Comparison of ENCODE assay signal across 12 mouse cellular contexts in the genomic region with DNA sequence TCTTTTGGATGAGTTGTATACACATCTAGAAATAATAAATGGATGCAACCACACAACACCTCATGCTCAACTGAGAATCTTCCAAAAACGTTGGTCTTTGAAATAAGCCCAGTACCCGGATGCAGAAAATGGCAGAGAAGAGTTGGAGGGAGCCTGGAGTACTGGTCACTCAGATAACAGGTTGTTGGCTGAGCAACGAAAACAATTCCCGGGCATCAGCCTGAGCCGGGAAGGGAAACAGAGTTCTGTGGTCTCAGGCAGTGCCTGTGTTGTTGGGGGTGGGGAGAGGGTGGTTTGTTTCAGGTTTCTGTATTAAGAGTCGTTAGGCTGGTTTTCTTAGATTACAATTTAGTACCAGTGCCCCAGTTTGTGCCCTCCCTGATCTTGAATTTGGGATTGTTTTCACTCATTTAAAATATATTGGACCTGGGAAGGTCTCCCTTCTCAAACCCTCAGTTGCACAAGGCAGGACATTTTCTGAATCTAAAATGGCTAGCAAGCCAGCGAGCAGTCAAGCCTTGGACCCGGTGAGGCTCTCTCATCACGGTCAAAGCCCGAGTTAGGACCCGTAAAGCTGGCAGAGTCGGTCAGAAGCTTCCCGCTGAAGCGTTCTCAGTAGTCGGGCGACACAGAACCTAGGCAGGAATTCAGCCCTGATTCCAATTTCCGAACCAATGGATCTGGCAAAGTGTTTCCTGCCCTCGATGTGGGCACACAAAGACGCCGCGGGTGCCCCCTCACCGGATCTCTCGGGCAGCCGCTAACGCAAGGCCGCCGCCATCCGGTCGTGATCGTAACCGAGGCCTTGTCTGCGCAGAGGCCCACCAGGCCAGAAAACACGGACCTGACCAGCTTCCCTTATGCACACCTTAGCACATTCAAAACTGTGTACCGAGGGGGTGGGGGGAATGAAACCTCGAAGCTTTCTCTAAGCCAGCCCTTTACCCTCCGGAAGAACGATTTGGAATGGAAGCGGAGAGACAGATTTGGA. TPM values are rescaled to one million over a fixed set of nuclear protein-coding genes. Genes with fewer than 3 reads are reported as not detected.
DNase-seq lines count a peak whose midpoint lies in the region; ATAC-seq lines count a peak whose summit lies in the region.
"Had no signal": no experiment of that assay in that cellular context is flagged by ENCODE, and none has a peak within 500 bp of the region (broad histone marks: within the 10 kb centered on the region; RNA-seq: fewer than 3 reads in every experiment).

No protein-coding gene starts in this region.

- no peak overlapping the region for H3K27ac ChIP-seq in heart, embryonic 15.5 days
- no peak overlapping the region for H3K27ac ChIP-seq in liver, embryonic 12.5 days
- H3K27ac ChIP-seq: macrophage had no signal

- 3% methylated on average over 38 of the region's 38 CpGs for WGBS in heart, embryonic 15.5 days
- 2% methylated on average over 38 of the region's 38 CpGs for WGBS in liver, embryonic 12.5 days (ENCODE audit: insufficient replicate concordance)

- H3K9ac ChIP-seq in heart, embryonic 15.5 days, result no peak overlapping the region
- H3K9ac ChIP-seq in liver, embryonic 12.5 days, result no peak overlapping the region

- no peak for ATAC-seq in heart, embryonic 15.5 days (replicated peaks; ENCODE audit: insufficient number of reproducible peaks, insufficient read depth, low FRiP score, low read depth)
- no peak for ATAC-seq in liver, embryonic 12.5 days

- H3K4me3 ChIP-seq in heart, embryonic 15.5 days, result 0 out of 2 replicates have a peak overlapping the region, but pooled peaks have one; percentile 0
- peak overlapping the region; percentile 9; the same call in 1 of the 2 replicates for H3K4me3 ChIP-seq in liver, embryonic 12.5 days

- no peak for DNase-seq in heart, adult 9 months (ENCODE audit: low spot score in 2 of 2)
- DNase-seq in ES-CJ7 (ENCODE audit: low read depth, low spot score), result peak; percentile 50
- DNase-seq in kidney, adult 8-10 months, result peak; percentile 15 to 60
- no peak for DNase-seq in left cerebral cortex, adult 8-10 months (ENCODE audit: low spot score in 2 of 2)
- no peak for DNase-seq in testis, postnatal 10 days (ENCODE audit: low spot score)
- DNase-seq in right cerebral cortex, adult 18-20 months, result no peak
- DNase-seq: retina, postnatal 1 day had no signal

- peaks cover 96% of the 10 kb centered on the region for H3K27me3 ChIP-seq in heart, embryonic 15.5 days
- peaks cover 97% of the 10 kb centered on the region for H3K27me3 ChIP-seq in liver, embryonic 12.5 days (replicated peaks)

- H3K9me3 ChIP-seq in heart, embryonic 15.5 days (replicated peaks), result no peaks in the 10 kb centered on the region
- H3K9me3 ChIP-seq in liver, embryonic 12.5 days (replicated peaks), result no peaks in the 10 kb centered on the region

- H3K4me2 ChIP-seq in heart, embryonic 15.5 days, result no peak overlapping the region
- peak overlapping the region; percentile 22; the same call in 1 of the 2 replicates for H3K4me2 ChIP-seq in liver, embryonic 12.5 days

- peaks cover 14% of the 10 kb centered on the region for H3K4me1 ChIP-seq in heart, embryonic 15.5 days (replicated peaks)
- H3K4me1 ChIP-seq in liver, embryonic 12.5 days, result no peaks in the 10 kb centered on the region

- H3K36me3 ChIP-seq in heart, embryonic 15.5 days, result no peaks in the 10 kb centered on the region
- H3K36me3 ChIP-seq in liver, embryonic 12.5 days, result no peaks in the 10 kb centered on the region

RNA-seq across cellular contexts. Expression of gene Hoxa9, which starts 2.1 kb away (rescaled TPM):
- 0.13 and 0.24 TPM in 2 replicates for polyA plus RNA-seq in heart, embryonic 15.5 days (2015; fragmentation: Nextera tagmentation; extraction: Ambion mirVana)
- 1.2 and 1.4 TPM in 2 replicates for polyA plus RNA-seq in liver, embryonic 12.5 days (2016; fragmentation: Nextera tagmentation; extraction: Ambion mirVana)
- not detected for total RNA-seq in left cerebral cortex, adult 8-10 months (2022)

RNA-seq across cellular contexts. Expression of gene Hoxa7, which starts 7.1 kb away (rescaled TPM):
- 0.54 and 1.4 TPM in 2 replicates for polyA plus RNA-seq in heart, embryonic 15.5 days (2015; fragmentation: Nextera tagmentation; extraction: Ambion mirVana)
- 0.74 and 0.81 TPM in 2 replicates for polyA plus RNA-seq in liver, embryonic 12.5 days (2016; fragmentation: Nextera tagmentation; extraction: Ambion mirVana)
- not detected for total RNA-seq in left cerebral cortex, adult 8-10 months (2022)

RNA-seq across cellular contexts. Expression of gene Hoxa10, which starts 11.9 kb away (rescaled TPM):
- polyA plus RNA-seq in heart, embryonic 15.5 days (2015; fragmentation: Nextera tagmentation; extraction: Ambion mirVana), result 0.19 and 0.55 TPM in 2 replicates
- polyA plus RNA-seq in liver, embryonic 12.5 days (2016; fragmentation: Nextera tagmentation; extraction: Ambion mirVana), result 0.44 and 0.61 TPM in 2 replicates
- not detected for total RNA-seq in left cerebral cortex, adult 8-10 months (2022)
- polyA plus RNA-seq: macrophage had no signal

RNA-seq across cellular contexts. Expression of gene Gm28308, which starts 15.6 kb away (rescaled TPM):
- not detected in 2 replicates for polyA plus RNA-seq in heart, embryonic 15.5 days (2015; fragmentation: Nextera tagmentation; extraction: Ambion mirVana)
- not detected in 2 replicates for polyA plus RNA-seq in liver, embryonic 12.5 days (2016; fragmentation: Nextera tagmentation; extraction: Ambion mirVana)
- not detected for total RNA-seq in left cerebral cortex, adult 8-10 months (2022)
- total RNA-seq: hematopoietic stem cell, adult 5-6 weeks had no signal
- polyA plus RNA-seq: macrophage; stomach, embryonic 16.5 days had no signal

RNA-seq across cellular contexts. Expression of gene Hoxa3, which starts 15.6 kb away (rescaled TPM):
- 0.89 and 2.4 TPM in 2 replicates for polyA plus RNA-seq in heart, embryonic 15.5 days (2015; fragmentation: Nextera tagmentation; extraction: Ambion mirVana)
- 0.97 and 1.2 TPM in 2 replicates for polyA plus RNA-seq in liver, embryonic 12.5 days (2016; fragmentation: Nextera tagmentation; extraction: Ambion mirVana)
- total RNA-seq in left cerebral cortex, adult 8-10 months (2022), result not detected

Comparison
In these comparisons a context has a peak if more than half of its experiments do, and no peak if none do; other contexts are left out.
1. DNase-seq: peak in ES-CJ7 (single experiment) and kidney, adult 8-10 months (2 of 2); none in heart, adult 9 months (0 of 2), left cerebral cortex, adult 8-10 months (0 of 2), testis, postnatal 10 days (single experiment) and right cerebral cortex, adult 18-20 months (single experiment).